Comparison of ENCODE assay signal across 9 mouse cellular contexts in the genomic region with DNA sequence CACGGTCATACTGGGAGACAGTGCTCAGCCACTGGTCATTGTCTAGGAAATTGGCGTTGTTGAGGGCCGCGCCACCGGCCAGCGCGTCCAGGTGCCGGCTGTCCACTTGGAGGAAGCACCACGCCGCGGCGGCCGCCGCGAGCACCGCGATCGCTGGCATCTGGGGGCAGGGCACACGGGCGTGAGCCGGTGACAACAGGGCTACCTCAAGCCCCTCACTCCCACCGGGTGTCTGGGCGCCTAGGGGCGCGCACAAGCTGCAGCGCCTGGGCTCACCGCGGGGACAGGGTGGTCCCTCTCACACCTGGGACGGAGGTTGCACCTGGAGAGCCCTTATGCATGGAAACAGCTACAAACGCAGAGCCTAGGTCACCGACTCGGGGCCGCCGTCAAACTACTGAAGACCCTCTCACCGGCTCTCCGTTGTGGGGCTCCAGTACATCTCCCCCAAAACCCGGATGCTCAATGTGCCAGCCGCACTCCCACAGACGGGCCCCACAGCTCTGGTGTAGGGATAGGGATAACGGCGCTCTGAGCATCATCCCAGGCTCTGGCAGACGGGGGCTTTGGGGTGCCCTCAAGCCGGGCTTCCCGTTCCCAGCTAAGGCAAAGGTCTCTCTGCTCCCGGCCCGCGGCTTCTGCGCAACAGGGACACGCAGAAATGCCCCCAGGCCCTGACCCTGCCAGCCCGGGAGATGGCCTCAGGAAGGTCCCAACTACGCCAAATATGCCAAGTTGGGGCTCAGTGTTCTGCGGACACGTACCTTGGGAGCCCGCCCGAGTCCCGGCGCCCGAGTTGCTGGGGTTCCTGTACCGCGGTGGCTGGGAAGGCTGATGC. TPM values are rescaled to one million over a fixed set of nuclear protein-coding genes. Genes with fewer than 3 reads are reported as not detected.
A peak's percentile ranks its signal among the peaks of the same experiment; 100 is the strongest.
DNase-seq lines count a peak whose midpoint lies in the region; ATAC-seq and TF ChIP-seq lines count a peak whose summit lies in the region.
"Had no signal": no experiment of that assay in that cellular context is flagged by ENCODE, and none has a peak within 500 bp of the region (broad histone marks: within the 10 kb centered on the region; RNA-seq: fewer than 3 reads in every experiment).

No protein-coding gene starts in this region.

- H3K4me3 ChIP-seq in heart, embryonic 11.5 days (ENCODE audit: low read depth, low read length), result peak overlapping the region; percentile 42
- H3K4me3 ChIP-seq in ES-E14 (ENCODE audit: insufficient read depth in 1 of 2, low read depth in 1 of 2, low read length in 2 of 2, poor library complexity in 1 of 2, severe bottlenecking in 1 of 2), result peak overlapping the region; percentile 66 to 74
- peak overlapping the region; percentile 63 for H3K4me3 ChIP-seq in forebrain, embryonic 10.5 days
- peak overlapping the region; percentile 29 for H3K4me3 ChIP-seq in liver, embryonic 13.5 days (replicated peaks)
- H3K4me3 ChIP-seq: myocyte had no signal

- H3K27ac ChIP-seq in heart, embryonic 11.5 days (ENCODE audit: low read depth, low read length), result no peak overlapping the region
- no peak overlapping the region for H3K27ac ChIP-seq in ES-E14 (ENCODE audit: insufficient read depth, low read depth, low read length, poor library complexity, severe bottlenecking)
- peak overlapping the region; percentile 76 for H3K27ac ChIP-seq in forebrain, embryonic 10.5 days
- no peak overlapping the region for H3K27ac ChIP-seq in liver, embryonic 13.5 days

- ATAC-seq in heart, embryonic 11.5 days (replicated peaks; ENCODE audit: insufficient number of reproducible peaks, low FRiP score, low TSS enrichment), result no peak
- no peak for ATAC-seq in liver, embryonic 13.5 days (ENCODE audit: low read depth)

- intact Hi-C loops in heart, postnatal 14 days (cut with DNase I), result loop anchor here (2.0 to 5.0 kb wide), 4 partner anchors 140 to 627 kb away; no protein-coding TSS in a partner anchor

- peak overlapping the region; percentile 72 for H3K4me2 ChIP-seq in heart, embryonic 11.5 days
- H3K4me2 ChIP-seq in liver, embryonic 13.5 days, result peak overlapping the region; percentile 45

- in situ Hi-C loops in ES-E14 (cut with MboI; ENCODE audit: low sequenced_read_pairs in 2 of 2, unreplicated experiment in 2 of 2), result no loop called here

- DNase-seq in heart, postnatal 14 days, result no peak
- DNase-seq in ES-E14 (ENCODE audit: low read depth, low spot score), result no peak
- DNase-seq in forebrain, embryonic 10.5 days (ENCODE audit: extremely low spot score, low spot score), result peak; percentile 32
- no peak for DNase-seq in liver, embryonic 13.5 days
- no peak for DNase-seq in B cell, adult 2 months
- no peak for DNase-seq in adrenal gland, postnatal 14 days
- no peak for DNase-seq in layer of hippocampus, postnatal 36 days

- WGBS in heart, embryonic 11.5 days (ENCODE audit: insufficient replicate concordance), result 5% methylated on average over 60 of the region's 60 CpGs
- 2% methylated on average over 60 of the region's 60 CpGs for WGBS in forebrain, embryonic 10.5 days
- 6% methylated on average over 60 of the region's 60 CpGs for WGBS in liver, embryonic 13.5 days (ENCODE audit: insufficient replicate concordance)

- H3K36me3 ChIP-seq in heart, embryonic 11.5 days (ENCODE audit: control insufficient read depth, insufficient read depth, low read length), result no peaks in the 10 kb centered on the region
- no peaks in the 10 kb centered on the region for H3K36me3 ChIP-seq in ES-E14 (ENCODE audit: control insufficient read depth, insufficient read depth, low read length, poor library complexity, severe bottlenecking)
- no peaks in the 10 kb centered on the region for H3K36me3 ChIP-seq in forebrain, embryonic 10.5 days (replicated peaks)
- H3K36me3 ChIP-seq in liver, embryonic 13.5 days, result no peaks in the 10 kb centered on the region

- H3K9ac ChIP-seq in heart, embryonic 11.5 days (ENCODE audit: low read depth, low read length), result no peak overlapping the region
- H3K9ac ChIP-seq in ES-E14 (ENCODE audit: insufficient read depth, low read depth, low read length, poor library complexity, severe bottlenecking), result peak overlapping the region; percentile 52
- no peak overlapping the region for H3K9ac ChIP-seq in liver, embryonic 13.5 days

- H3K27me3 ChIP-seq in heart, embryonic 11.5 days (ENCODE audit: control insufficient read depth, insufficient read depth, low read length), result peaks cover 36% of the 10 kb centered on the region
- peaks cover 54% of the 10 kb centered on the region for H3K27me3 ChIP-seq in forebrain, embryonic 10.5 days (ENCODE audit: poor library complexity, severe bottlenecking)
- H3K27me3 ChIP-seq in liver, embryonic 13.5 days, result peaks cover 23% of the 10 kb centered on the region

- peaks cover 8% of the 10 kb centered on the region for H3K9me3 ChIP-seq in heart, embryonic 11.5 days (replicated peaks; ENCODE audit: control insufficient read depth, low read length)
- no peaks in the 10 kb centered on the region for H3K9me3 ChIP-seq in ES-E14 (ENCODE audit: control insufficient read depth, insufficient read depth, low read depth, low read length)
- 0 out of 2 replicates have a peak, but pooled peaks cover 4% of the 10 kb centered on the region for H3K9me3 ChIP-seq in forebrain, embryonic 10.5 days
- H3K9me3 ChIP-seq in liver, embryonic 13.5 days (replicated peaks), result no peaks in the 10 kb centered on the region

- peaks cover 5% of the 10 kb centered on the region; the same call in 1 of the 2 replicates for H3K4me1 ChIP-seq in heart, embryonic 11.5 days (ENCODE audit: control insufficient read depth, insufficient read depth, low read length)
- H3K4me1 ChIP-seq in ES-E14 (ENCODE audit: control insufficient read depth in 2 of 2, insufficient read depth in 2 of 2, low read length in 2 of 2, poor library complexity in 1 of 2), result peaks cover 0 to 2% of the 10 kb centered on the region in 2 experiments; a peak in 1 of 4 replicates
- H3K4me1 ChIP-seq in forebrain, embryonic 10.5 days, result peaks cover 12% of the 10 kb centered on the region
- H3K4me1 ChIP-seq in liver, embryonic 13.5 days (replicated peaks), result no peaks in the 10 kb centered on the region

TF ChIP-seq in ES-E14, 5 proteins besides CTCF, POLR2A, EP300 and RAD21:
- no peak for TF ChIP-seq ZNF384 (IDR thresholded peaks at IDR 0.05; ENCODE audit: low read depth, low read length)

RNA-seq across cellular contexts. Expression of a gene that starts 0.5 kb away (rescaled TPM):
- 0.69 and 1.2 TPM in 2 replicates for polyA plus RNA-seq in heart, embryonic 11.5 days (2014; fragmentation: Nextera tagmentation; extraction: Ambion mirVana)
- total RNA-seq in heart, postnatal 14 days (2021), result under 1 TPM; 0.15 to 0.45 TPM
- 0.40 and 0.53 TPM in 2 replicates for total RNA-seq in ES-E14 (2012; rRNA removed)
- polyA plus RNA-seq in forebrain, embryonic 10.5 days (2016; fragmentation: Nextera tagmentation; extraction: Ambion mirVana), result 1.1 and 1.2 TPM in 2 replicates
- polyA plus RNA-seq in liver, embryonic 13.5 days (2015; fragmentation: Nextera tagmentation; extraction: Ambion mirVana), result 0.22 and 0.24 TPM in 2 replicates
- 13.1 and 15.0 TPM in 2 replicates for total RNA-seq in adrenal gland, postnatal 14 days (2021)
- total RNA-seq in layer of hippocampus, postnatal 36 days (2021), result 100 to 1,000 TPM; 180 to 222 TPM

Comparison
In these comparisons a context has a peak if more than half of its experiments do, and no peak if none do; other contexts are left out.
1. RNA of a gene that starts 0.5 kb away (total RNA-seq): 180 to 222 TPM in layer of hippocampus, postnatal 36 days; 13.1 to 15.0 TPM in adrenal gland, postnatal 14 days, 0.15 to 0.45 TPM in heart, postnatal 14 days and 0.40 to 0.53 TPM in ES-E14; every median in the first group is over 10 times any median in the second.
2. Peak in every context shown above with its lines, with median percentiles within 50 percentile points of each other: H3K4me3 ChIP-seq.